Mouse (Mus musculus): Measurements from ENCODE around the gene Nfix. TPM values are rescaled to one million over a fixed set of nuclear protein-coding genes. Genes with fewer than 3 reads are reported as not detected.

The Nfix gene
- polyA plus RNA-seq, 1 experiment = 65.7 TPM

DNA sequence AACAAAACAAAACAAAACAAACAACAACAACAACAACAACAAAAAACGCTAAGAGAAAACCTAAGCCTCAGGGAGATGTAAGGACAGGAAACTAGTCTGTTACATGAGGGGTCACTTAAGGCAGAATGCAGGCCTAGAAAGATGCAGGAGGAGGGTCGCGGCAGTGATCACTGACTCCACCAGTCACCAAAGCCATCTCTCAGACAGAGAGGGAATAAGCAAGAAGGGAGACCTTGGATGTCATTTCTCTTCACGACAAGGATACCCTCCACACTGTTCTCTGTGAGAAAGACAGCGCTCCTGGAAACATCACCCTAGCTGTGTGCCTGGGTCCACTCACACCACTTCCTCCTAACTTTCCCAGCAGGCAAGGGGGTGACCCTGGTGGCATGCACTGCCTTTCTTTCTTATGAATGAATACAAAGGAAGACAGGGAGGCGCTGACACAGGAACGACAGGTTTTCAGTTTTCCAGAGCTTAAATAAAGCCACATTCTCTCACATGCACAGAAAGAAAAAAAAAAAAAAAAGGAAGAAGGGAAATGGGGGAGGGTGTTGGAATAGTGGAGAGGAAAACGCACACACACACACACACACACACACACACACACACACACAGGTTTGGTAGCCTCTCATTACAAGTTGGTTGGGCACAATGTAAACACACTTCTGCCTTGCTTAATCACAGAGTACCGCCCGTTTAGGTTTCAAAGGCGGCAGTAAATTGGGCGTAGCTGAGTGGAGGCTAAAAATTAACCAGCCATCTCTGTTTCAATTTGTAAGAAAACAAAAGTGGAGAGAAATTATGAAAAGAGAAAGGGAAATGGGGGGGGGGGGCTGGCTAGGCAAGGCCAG is 29.8 kb downstream of the Nfix start:
- Histone ChIP-seq H3K36me3 (ENCODE audit: control insufficient read depth, insufficient read depth) (peaks cover 10% of the 10 kb centered on the region), H3K4me3 (no peak overlapping the region), H3K4me2 (ENCODE audit: low read depth) (no peak overlapping the region), H3K79me2 (ENCODE audit: control insufficient read depth, insufficient read depth) (peaks cover 45% of the 10 kb centered on the region), H3K27me3 (ENCODE audit: control insufficient read depth, insufficient read depth, insufficient read length) (no peaks in the 10 kb centered on the region), H3ac (ENCODE audit: control insufficient read depth, insufficient read length) (no peak overlapping the region)
- TF ChIP-seq POLR2A (IDR thresholded peaks at IDR 0.05; ENCODE audit: insufficient read length, low read depth) (no peak), POLR2AphosphoS2 (IDR thresholded peaks at IDR 0.05; ENCODE audit: insufficient read length, low read depth) (no peak), SRF (IDR thresholded peaks at IDR 0.05; ENCODE audit: control insufficient read depth, insufficient read length, low read depth) (no peak), REST (IDR thresholded peaks at IDR 0.05; ENCODE audit: insufficient read depth, insufficient read length) (no peak), E2F4 (IDR thresholded peaks at IDR 0.05; ENCODE audit: insufficient read depth) (no peak), MAX (IDR thresholded peaks at IDR 0.05; ENCODE audit: low read depth) (no peak), CEBPB (IDR thresholded peaks at IDR 0.05; ENCODE audit: insufficient read depth, poor library complexity, severe bottlenecking) (no peak), MYOG (IDR thresholded peaks at IDR 0.05; ENCODE audit: control insufficient read depth in 1 of 3, insufficient read depth in 1 of 3, insufficient read length in 2 of 3, low read depth in 2 of 3) (no peak), MYOD1 (IDR thresholded peaks at IDR 0.05; ENCODE audit: control insufficient read depth in 1 of 3, insufficient read length in 2 of 3, low read depth in 2 of 3) (no peak), USF1 (IDR thresholded peaks at IDR 0.05; ENCODE audit: low read depth) (no peak), TCF12 (IDR thresholded peaks at IDR 0.05; ENCODE audit: insufficient read depth, poor library complexity, severe bottlenecking) (no peak), TCF3 (IDR thresholded peaks at IDR 0.05; ENCODE audit: insufficient read length, low read depth) (no peak)

DNA sequence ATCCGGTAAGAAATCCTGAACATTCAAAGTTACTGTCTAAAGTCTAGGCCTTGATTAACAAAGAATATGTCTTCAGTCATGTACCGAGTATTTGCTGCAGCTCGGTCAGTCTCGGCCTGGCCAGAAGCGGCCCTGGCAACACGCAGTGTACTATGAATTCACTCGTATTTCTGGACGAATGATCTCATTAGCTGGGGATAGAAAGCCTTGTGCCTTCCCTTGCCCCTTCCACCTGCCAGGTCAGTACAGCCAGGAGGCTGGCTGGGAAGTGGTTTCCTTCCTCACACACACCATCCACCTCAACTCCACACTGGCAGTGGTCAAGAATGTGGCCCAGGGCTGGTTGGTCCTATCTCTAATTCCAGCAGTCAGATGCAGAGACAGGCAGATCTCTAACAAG is 30.8 kb downstream of the Nfix start:
- TF ChIP-seq TCF3 (IDR thresholded peaks at IDR 0.05; ENCODE audit: insufficient read length, low read depth) (no peak), REST (IDR thresholded peaks at IDR 0.05; ENCODE audit: insufficient read depth, insufficient read length) (no peak), CEBPB (IDR thresholded peaks at IDR 0.05; ENCODE audit: insufficient read depth, poor library complexity, severe bottlenecking) (no peak), MYOD1 (IDR thresholded peaks at IDR 0.05; ENCODE audit: control insufficient read depth in 1 of 3, insufficient read length in 2 of 3, low read depth in 2 of 3) (no peak)
- Histone ChIP-seq H3K27me3 (ENCODE audit: control insufficient read depth, insufficient read depth, insufficient read length) (no peaks in the 10 kb centered on the region), H3K4me3 (no peak overlapping the region), H3ac (ENCODE audit: control insufficient read depth, insufficient read length) (no peak overlapping the region), H3K4me2 (ENCODE audit: low read depth) (no peak overlapping the region), H3K79me2 (ENCODE audit: control insufficient read depth, insufficient read depth) (peaks cover 49% of the 10 kb centered on the region), H3K36me3 (ENCODE audit: control insufficient read depth, insufficient read depth) (peaks cover 10% of the 10 kb centered on the region)

DNA sequence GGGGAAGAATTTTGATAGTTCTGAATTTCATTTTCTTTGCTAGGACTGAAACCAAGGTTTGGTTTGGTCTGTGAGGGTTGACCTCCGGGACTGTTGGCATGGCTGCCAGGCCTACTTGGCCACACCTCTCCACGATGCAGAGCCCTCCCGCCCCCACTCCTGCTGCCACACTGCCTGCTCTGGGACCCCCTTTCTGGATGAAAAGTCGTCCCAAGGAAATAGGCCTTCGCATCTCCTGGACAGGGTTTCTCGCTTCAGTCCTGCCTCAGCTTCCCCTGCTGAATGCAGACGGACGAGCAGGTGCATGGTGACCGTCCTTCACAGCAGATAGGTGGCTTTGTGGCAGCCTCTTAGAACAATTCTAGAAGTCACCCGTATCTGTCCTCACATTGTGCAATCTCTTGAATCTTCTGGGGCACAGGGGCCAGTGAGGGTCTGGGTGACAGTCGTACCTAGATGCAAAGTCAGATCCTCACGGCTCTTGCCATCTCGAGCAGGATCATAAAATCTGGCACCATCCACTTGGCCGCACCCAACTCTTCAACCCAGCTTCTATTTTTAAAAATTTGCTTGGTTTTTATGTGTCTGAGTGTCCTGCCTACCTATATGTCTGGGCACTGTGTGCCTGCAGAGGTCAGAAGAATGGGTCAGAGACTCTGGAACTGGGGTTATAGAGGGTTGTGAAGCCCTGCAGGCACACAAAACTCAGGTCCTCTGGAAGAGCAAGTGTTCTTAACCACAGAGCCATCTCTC is 31.6 kb downstream of the Nfix start:
- no peaks in the 10 kb centered on the region for H3K27me3 ChIP-seq (ENCODE audit: control insufficient read depth, insufficient read depth, insufficient read length)
- no peak overlapping the region for H3K4me3 ChIP-seq
- H3K36me3 ChIP-seq (ENCODE audit: control insufficient read depth, insufficient read depth) = peaks cover 10% of the 10 kb centered on the region
- peaks cover 42% of the 10 kb centered on the region for H3K79me2 ChIP-seq (ENCODE audit: control insufficient read depth, insufficient read depth)
- TF ChIP-seq TCF12 (IDR thresholded peaks at IDR 0.05; ENCODE audit: insufficient read depth, poor library complexity, severe bottlenecking) (no peak), POLR2A (IDR thresholded peaks at IDR 0.05; ENCODE audit: insufficient read length, low read depth) (no peak), USF1 (IDR thresholded peaks at IDR 0.05; ENCODE audit: low read depth) (no peak), REST (IDR thresholded peaks at IDR 0.05; ENCODE audit: insufficient read depth, insufficient read length) (no peak), E2F4 (IDR thresholded peaks at IDR 0.05; ENCODE audit: insufficient read depth) (no peak), POLR2AphosphoS2 (IDR thresholded peaks at IDR 0.05; ENCODE audit: insufficient read length, low read depth) (no peak), TCF3 (IDR thresholded peaks at IDR 0.05; ENCODE audit: insufficient read length, low read depth) (no peak), MAX (IDR thresholded peaks at IDR 0.05; ENCODE audit: low read depth) (no peak), CEBPB (IDR thresholded peaks at IDR 0.05; ENCODE audit: insufficient read depth, poor library complexity, severe bottlenecking) (no peak), SRF (IDR thresholded peaks at IDR 0.05; ENCODE audit: control insufficient read depth, insufficient read length, low read depth) (no peak), MYOG (IDR thresholded peaks at IDR 0.05; ENCODE audit: control insufficient read depth in 1 of 3, insufficient read depth in 1 of 3, insufficient read length in 2 of 3, low read depth in 2 of 3) (no peak), MYOD1 (IDR thresholded peaks at IDR 0.05; ENCODE audit: control insufficient read depth in 1 of 3, insufficient read length in 2 of 3, low read depth in 2 of 3) (no peak)
- H3ac ChIP-seq (ENCODE audit: control insufficient read depth, insufficient read length) = no peak overlapping the region
- no peak overlapping the region for H3K4me2 ChIP-seq (ENCODE audit: low read depth)

DNA sequence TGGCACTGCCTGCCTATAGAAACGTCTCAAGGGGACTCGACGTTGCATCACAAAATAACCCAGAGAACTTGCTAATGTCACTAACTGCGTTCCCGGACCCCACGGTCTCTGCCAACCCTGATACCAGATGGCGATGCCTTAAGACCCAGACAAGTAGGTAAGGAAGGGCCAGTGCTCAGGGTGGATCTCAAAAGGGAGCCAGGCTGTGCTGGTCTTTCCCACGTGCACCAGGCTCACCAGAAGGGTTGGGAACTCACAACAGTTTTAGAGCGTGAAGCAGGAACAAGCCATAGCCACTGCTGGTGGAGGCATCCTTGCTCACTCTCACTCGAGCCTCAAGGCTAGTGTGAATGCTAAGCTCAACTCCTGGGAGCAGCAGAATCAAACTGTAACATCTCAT is 32.9 kb downstream of the Nfix start:
- H3K4me2 ChIP-seq (ENCODE audit: low read depth) = no peak overlapping the region
- no peak overlapping the region for H3ac ChIP-seq (ENCODE audit: control insufficient read depth, insufficient read length)
- no peaks in the 10 kb centered on the region for H3K27me3 ChIP-seq (ENCODE audit: control insufficient read depth, insufficient read depth, insufficient read length)
- peaks cover 36% of the 10 kb centered on the region for H3K79me2 ChIP-seq (ENCODE audit: control insufficient read depth, insufficient read depth)
- H3K36me3 ChIP-seq (ENCODE audit: control insufficient read depth, insufficient read depth) = peaks cover 10% of the 10 kb centered on the region
- H3K4me3 ChIP-seq = no peak overlapping the region
- TF ChIP-seq USF1 (IDR thresholded peaks at IDR 0.05; ENCODE audit: low read depth) = no peak
- TF ChIP-seq MYOD1 (IDR thresholded peaks at IDR 0.05; ENCODE audit: control insufficient read depth in 1 of 3, insufficient read length in 2 of 3, low read depth in 2 of 3) = no peak
- TF ChIP-seq SRF (IDR thresholded peaks at IDR 0.05; ENCODE audit: control insufficient read depth, insufficient read length, low read depth) = no peak
- TF ChIP-seq MYOG (IDR thresholded peaks at IDR 0.05; ENCODE audit: control insufficient read depth in 1 of 3, insufficient read depth in 1 of 3, insufficient read length in 2 of 3, low read depth in 2 of 3) = no peak
- TF ChIP-seq POLR2AphosphoS2 (IDR thresholded peaks at IDR 0.05; ENCODE audit: insufficient read length, low read depth) = no peak
- no peak for TF ChIP-seq TCF12 (IDR thresholded peaks at IDR 0.05; ENCODE audit: insufficient read depth, poor library complexity, severe bottlenecking)
- TF ChIP-seq E2F4 (IDR thresholded peaks at IDR 0.05; ENCODE audit: insufficient read depth) = no peak
- no peak for TF ChIP-seq POLR2A (IDR thresholded peaks at IDR 0.05; ENCODE audit: insufficient read length, low read depth)
- no peak for TF ChIP-seq MAX (IDR thresholded peaks at IDR 0.05; ENCODE audit: low read depth)
- TF ChIP-seq CEBPB (IDR thresholded peaks at IDR 0.05; ENCODE audit: insufficient read depth, poor library complexity, severe bottlenecking) = no peak

All from myocyte (in vitro differentiated cells).